Mouse (Mus musculus) cerebellum, adult 9-11 months (tissue): ENCODE results near the gene Pla2g7.

Source experiments
- DNase-seq: peaks from one replicate; pipeline ENCODE4 v3.0.0; 2022

Gene Pla2g7

GRCm38 (mm10) chr17:43649641-43650436, 81.9 kb downstream of the Pla2g7 start:
- no peak for DNase-seq

GRCm38 (mm10) chr17:43651314-43652046, 83.6 kb downstream of the Pla2g7 start:
- DNase-seq, result no peak
